Mouse (Mus musculus) lung, embryonic 15.5 days (tissue): ENCODE results near the gene Mfsd14a. TPM values are rescaled to one million over a fixed set of nuclear protein-coding genes. Genes with fewer than 3 reads are reported as not detected.

Experiments
- ATAC-seq: fragments of 200-750 bp; cut with Nextera tagmentation; 2 replicates; pipeline ENCODE4 v1.8.0; 2017; ENCODE audit warnings: moderate number of reproducible peaks, borderline replicate concordance; ENCODE audit not compliant: low FRiP score, low TSS enrichment; ENCODE audit errors: extremely low read depth
- H3K27ac ChIP-seq: fragments of 300-500 bp; sonication (generic); 2 replicates; pipeline ENCODE4 v1.5.1; 2015; ENCODE audit warnings: moderate library complexity, mild to moderate bottlenecking, inconsistent platforms
- H3K27me3 ChIP-seq: fragments of 300-500 bp; sonication (generic); 2 replicates; pipeline ENCODE4 v1.6.1; 2015; ENCODE audit warnings: inconsistent platforms
- H3K36me3 ChIP-seq: fragments of 300-500 bp; sonication (generic); 2 replicates; pipeline ENCODE4 v1.6.1; 2015; ENCODE audit warnings: inconsistent platforms
- H3K4me1 ChIP-seq: fragments of 300-500 bp; sonication (generic); 2 replicates; pipeline ENCODE4 v1.6.1; 2015; ENCODE audit warnings: inconsistent platforms
- H3K4me2 ChIP-seq: fragments of 300-500 bp; sonication (generic); 2 replicates; pipeline ENCODE4 v1.6.1; 2015; ENCODE audit warnings: inconsistent platforms, mild to moderate bottlenecking, moderate library complexity
- H3K4me3 ChIP-seq: fragments of 300-500 bp; sonication (generic); 2 replicates; pipeline ENCODE4 v1.5.1; 2015; ENCODE audit warnings: mild to moderate bottlenecking, inconsistent platforms
- H3K9ac ChIP-seq: fragments of 300-500 bp; sonication (generic); 2 replicates; pipeline ENCODE4 v1.6.1; 2015; ENCODE audit warnings: inconsistent platforms
- H3K9me3 ChIP-seq: fragments of 300-500 bp; sonication (generic); 2 replicates; pipeline ENCODE4 v1.6.1; 2016; ENCODE audit warnings: inconsistent platforms
- whole genome bisulfite sequencing: fragments of 180-500 bp; shearing (Covaris S2); methylation state at CpG from one replicate; pipeline ENCODE4 v1.1.7; 2015; 5-methylcytosine and 5-hydroxymethylcytosine counted together
- polyA plus RNA-seq: library from polyadenylated mRNA; unstranded; fragments of >200 nt; fragmentation: Nextera tagmentation; extraction: Ambion mirVana; gene quantifications from 2 replicates; pipeline ENCODE4 v1.2.1, GENCODE M21; 2015

Mfsd14a gene
- polyA plus RNA-seq, 1 experiment from 2014 or later = 86.0 TPM

DNA sequence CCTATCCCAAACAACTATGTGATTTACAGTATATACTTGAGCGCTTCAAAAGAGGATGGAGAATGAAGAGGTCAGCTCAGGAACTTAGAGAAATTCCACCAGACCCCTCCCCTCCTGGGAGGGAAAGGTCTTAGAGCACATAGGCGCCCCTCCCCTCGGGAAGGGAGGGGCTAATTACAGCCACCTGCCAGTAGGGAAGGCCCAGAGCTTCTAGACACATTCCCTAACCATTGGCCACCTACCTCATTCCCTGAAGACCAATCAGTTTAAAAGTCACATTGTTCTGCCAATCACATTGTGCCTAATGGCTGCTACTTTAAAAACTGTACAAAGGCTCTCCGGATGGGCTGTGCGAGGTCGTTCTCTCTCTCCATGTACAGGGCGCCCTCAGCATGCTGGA, 39.8 kb downstream of the Mfsd14a start:
- H3K4me1 ChIP-seq = no peaks in the 10 kb centered on the region
- ATAC-seq = no peak
- no peak overlapping the region for H3K9ac ChIP-seq
- no peak overlapping the region for H3K27ac ChIP-seq
- H3K4me2 ChIP-seq = no peak overlapping the region
- no peak overlapping the region for H3K4me3 ChIP-seq
- 91% methylated on average over 7 of the region's 7 CpGs for WGBS
- no peaks in the 10 kb centered on the region for H3K9me3 ChIP-seq
- peaks cover 28% of the 10 kb centered on the region for H3K36me3 ChIP-seq
- no peaks in the 10 kb centered on the region for H3K27me3 ChIP-seq

DNA sequence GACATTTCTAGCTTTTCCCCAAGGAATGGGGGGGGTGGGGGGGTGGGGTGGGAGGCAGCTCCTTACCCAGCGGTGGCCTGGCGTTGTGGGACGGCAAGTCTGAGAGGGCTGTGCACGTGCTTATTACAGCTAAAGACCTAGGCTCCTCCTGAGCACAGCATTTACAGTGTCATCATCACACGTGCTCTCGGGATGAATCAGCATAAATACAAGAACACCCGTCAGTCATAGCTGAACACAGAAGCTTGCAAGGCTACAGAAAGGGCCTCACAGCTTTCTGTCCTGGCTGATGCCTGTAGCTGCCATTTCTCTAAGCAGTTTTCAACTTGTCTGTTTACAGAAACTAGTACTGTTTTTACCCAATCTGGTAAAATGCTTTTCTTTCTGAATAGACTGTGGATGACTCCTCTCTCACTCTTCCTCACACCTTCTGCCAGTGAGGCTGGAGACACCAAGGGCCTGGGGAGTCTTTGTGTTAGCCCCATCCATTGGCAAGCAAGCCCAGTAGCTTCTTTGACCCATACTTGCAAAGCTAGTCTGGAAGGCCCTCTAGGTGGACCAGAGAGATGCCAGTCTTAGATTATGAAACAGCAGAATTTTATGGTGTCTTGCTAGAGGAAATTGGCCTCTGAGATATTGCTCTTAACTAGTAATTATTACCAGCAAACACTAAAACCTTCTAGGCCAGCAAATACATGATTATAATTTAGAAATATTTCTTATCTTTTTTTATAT, 41.7 kb downstream of the Mfsd14a start:
- Histone ChIP-seq H3K9me3 (no peaks in the 10 kb centered on the region), H3K27me3 (no peaks in the 10 kb centered on the region), H3K27ac (no peak overlapping the region), H3K4me3 (no peak overlapping the region), H3K4me1 (no peaks in the 10 kb centered on the region), H3K9ac (no peak overlapping the region), H3K4me2 (no peak overlapping the region), H3K36me3 (peaks cover 33% of the 10 kb centered on the region)
- no peak for ATAC-seq
- WGBS = 86% methylated on average over 7 of the region's 7 CpGs

DNA sequence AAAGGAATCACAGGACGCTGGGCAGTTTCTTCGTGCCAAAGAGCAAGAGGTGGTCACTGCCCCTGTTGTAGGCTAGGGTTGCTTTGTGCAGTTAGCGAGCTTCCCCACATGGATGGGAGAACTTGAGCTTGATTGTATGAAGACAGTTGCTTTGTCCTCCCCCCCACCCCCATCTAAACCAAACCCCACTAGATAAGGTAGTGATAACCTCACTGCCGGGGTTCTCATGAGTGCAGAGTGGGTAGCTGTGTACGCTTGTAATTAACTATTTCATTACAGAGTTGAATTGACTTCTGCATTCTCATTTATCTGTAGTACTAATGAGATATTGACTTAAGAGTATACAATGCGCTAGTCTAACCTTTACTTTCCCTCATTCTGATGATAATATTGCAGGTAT, 43.6 kb downstream of the Mfsd14a start:
- Histone ChIP-seq H3K36me3 (peaks cover 37% of the 10 kb centered on the region), H3K4me1 (no peaks in the 10 kb centered on the region), H3K9ac (no peak overlapping the region), H3K4me2 (no peak overlapping the region), H3K27me3 (no peaks in the 10 kb centered on the region), H3K4me3 (no peak overlapping the region), H3K27ac (no peak overlapping the region), H3K9me3 (no peaks in the 10 kb centered on the region)
- ATAC-seq = no peak
- 68% methylated on average over 6 of the region's 6 CpGs for WGBS

DNA sequence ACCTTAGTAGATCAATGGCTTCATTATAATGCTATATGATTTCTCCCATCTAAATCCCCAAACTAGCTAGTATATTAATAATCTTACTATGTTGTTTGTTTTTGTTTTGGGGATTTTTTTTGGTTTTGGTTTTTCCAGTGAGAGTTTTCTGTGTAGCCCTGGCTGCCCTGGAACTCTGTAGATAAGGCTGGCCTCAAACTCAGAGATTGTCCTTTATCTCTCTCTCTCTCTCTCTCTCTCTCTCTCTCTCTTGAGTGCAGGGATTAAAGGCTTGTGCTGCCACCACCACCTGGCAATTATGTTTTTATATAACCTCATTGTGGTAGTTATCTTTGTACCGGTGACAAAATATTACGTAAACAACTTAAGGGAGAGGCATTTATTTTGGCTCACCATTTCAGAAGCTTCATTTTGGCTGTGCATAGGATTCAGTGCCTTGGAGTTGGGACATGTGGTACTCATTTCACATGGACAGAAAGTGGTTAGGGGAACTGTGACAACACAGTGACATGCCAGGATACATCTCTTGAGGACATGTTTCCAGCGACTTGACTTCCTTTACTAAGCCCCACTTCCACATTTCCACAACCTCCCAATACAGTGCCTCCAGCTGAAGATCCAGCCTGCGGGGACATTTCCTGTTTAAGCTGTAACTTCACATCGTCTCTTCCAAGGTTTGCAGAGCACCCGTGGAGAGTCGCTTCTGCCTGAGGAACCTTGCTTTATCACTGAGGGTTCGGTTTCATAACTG, 47.0 kb downstream of the Mfsd14a start:
- Histone ChIP-seq H3K27me3 (no peaks in the 10 kb centered on the region), H3K4me3 (no peak overlapping the region), H3K4me1 (no peaks in the 10 kb centered on the region), H3K9me3 (no peaks in the 10 kb centered on the region), H3K9ac (no peak overlapping the region), H3K4me2 (no peak overlapping the region), H3K36me3 (peaks cover 25% of the 10 kb centered on the region; the same call in 1 of the 2 replicates), H3K27ac (no peak overlapping the region)
- 82% methylated on average over 8 of the region's 8 CpGs for WGBS
- no peak for ATAC-seq

DNA sequence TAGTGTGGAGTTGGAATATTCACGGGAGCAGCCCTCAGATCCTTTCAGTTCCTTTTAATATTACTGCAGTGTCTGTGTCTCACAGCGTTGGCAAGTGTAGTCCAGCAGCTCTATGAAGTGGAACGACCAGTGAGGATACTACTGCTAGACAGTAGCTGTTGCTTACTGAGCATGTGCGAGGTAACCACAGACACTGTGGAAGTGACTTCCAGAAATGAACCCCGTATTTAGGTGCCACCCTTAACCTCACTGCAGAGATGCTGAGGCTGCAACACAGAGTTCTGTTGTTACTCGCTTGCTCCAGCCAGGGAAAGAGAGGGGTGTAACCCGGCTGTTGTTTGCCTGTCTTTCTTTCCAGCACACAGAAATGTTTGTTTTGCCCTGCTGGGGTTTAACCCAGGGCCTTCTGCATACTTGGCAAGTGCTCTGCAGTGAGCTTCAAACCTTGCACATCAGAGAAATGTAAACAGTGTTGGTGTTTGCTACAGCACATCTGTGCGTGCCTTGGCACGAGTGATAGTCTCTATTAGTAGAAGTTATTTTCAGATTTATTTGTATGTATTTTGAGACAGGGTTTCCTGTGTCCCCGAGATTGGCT, 48.1 kb downstream of the Mfsd14a start, which contains the start of gene Trmt13:
Gene Trmt13 (minus strand): TSS at position 293 of the 598 bp plus-strand sequence.
- H3K4me3 ChIP-seq = no peak within 1 kb of the TSS
- H3K4me2 ChIP-seq = no peak within 1 kb of the TSS
- ATAC-seq = peak; percentile 46; the same call in 1 of the 2 replicates
- H3K4me1 ChIP-seq = no peaks in the 10 kb centered on the region
- no peak within 1 kb of the TSS for H3K27ac ChIP-seq
- WGBS = 46% methylated on average over 10 of the region's 10 CpGs
- H3K9ac ChIP-seq = no peak within 1 kb of the TSS
- H3K36me3 ChIP-seq = peaks cover 25% of the 10 kb centered on the region
- H3K27me3 ChIP-seq = no peaks in the 10 kb centered on the region
- no peaks in the 10 kb centered on the region for H3K9me3 ChIP-seq

DNA sequence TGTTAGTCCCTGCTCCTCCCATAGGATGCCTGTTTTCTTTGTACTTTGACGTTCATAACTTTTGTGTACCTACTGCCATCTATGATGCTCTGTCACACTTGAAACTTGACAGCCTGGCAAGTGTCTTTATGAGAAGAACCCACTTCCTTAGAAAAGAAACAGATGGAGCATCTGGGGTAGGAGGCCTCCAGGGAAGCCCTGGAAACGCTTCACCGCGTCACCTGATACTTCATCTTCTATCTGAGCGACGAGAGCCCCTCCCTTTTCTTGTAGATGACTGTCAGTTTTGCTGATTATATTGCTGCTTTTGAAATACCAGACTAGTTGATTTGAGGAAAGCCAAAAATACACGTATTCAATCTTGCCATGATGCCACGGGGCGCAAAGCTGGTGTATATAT, 57.9 kb downstream of the Mfsd14a start:
- Histone ChIP-seq H3K9me3 (no peaks in the 10 kb centered on the region), H3K27ac (no peak overlapping the region), H3K27me3 (no peaks in the 10 kb centered on the region), H3K36me3 (peaks cover 10% of the 10 kb centered on the region), H3K4me3 (no peak overlapping the region), H3K4me2 (no peak overlapping the region), H3K4me1 (no peaks in the 10 kb centered on the region), H3K9ac (no peak overlapping the region)
- 79% methylated on average over 9 of the region's 9 CpGs for WGBS
- no peak for ATAC-seq

DNA sequence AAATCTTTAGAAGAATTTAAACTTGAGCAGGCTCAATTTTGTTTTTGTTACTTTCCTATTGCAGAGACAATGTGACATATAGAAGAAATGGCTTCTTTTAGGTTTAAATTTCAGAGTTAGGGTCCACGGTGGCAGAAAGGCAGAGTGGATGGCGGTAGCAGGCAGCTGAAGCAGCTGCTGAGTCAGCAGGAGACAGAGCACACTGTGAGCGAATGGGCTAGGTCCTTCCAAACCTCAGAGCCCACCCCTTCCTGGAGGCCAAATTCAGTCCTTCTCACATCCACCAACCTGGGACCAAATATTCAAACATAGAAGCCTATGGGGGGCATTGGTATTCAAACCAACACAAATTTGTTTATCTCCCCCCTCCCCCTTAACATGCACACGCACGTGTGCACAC, 60.7 kb downstream of the Mfsd14a start:
- Histone ChIP-seq H3K36me3 (no peaks in the 10 kb centered on the region), H3K4me1 (no peaks in the 10 kb centered on the region), H3K27me3 (no peaks in the 10 kb centered on the region), H3K27ac (no peak overlapping the region), H3K4me3 (no peak overlapping the region), H3K9ac (no peak overlapping the region), H3K9me3 (no peaks in the 10 kb centered on the region), H3K4me2 (no peak overlapping the region)
- WGBS = 84% methylated on average over 5 of the region's 5 CpGs
- no peak for ATAC-seq

DNA sequence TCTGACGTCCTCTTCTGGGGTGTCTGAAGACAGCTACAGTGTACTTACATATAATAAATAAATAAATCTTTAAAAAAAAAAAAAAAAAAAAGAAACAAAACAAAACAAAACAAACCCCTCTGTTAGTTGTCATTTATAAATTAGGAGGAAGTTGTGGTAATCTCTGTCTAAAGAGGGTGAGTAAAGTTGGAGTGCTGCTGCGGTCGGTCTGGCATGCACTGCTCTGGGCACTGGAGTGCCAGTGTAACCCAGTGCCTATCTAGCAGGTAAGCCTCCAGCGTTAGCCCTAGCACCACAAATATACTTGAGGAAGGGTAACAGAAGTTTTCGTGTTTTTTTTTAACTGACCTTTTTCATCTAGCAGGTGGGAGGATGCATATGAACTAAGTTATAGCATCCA, 61.5 kb downstream of the Mfsd14a start:
- Histone ChIP-seq H3K9me3 (no peaks in the 10 kb centered on the region), H3K27ac (no peak overlapping the region), H3K4me1 (0 out of 2 replicates have a peak, but pooled peaks cover under 1% of the 10 kb centered on the region), H3K9ac (no peak overlapping the region), H3K36me3 (no peaks in the 10 kb centered on the region), H3K4me3 (no peak overlapping the region), H3K4me2 (no peak overlapping the region), H3K27me3 (no peaks in the 10 kb centered on the region)
- 81% methylated on average over 5 of the region's 5 CpGs for WGBS
- ATAC-seq = no peak

DNA sequence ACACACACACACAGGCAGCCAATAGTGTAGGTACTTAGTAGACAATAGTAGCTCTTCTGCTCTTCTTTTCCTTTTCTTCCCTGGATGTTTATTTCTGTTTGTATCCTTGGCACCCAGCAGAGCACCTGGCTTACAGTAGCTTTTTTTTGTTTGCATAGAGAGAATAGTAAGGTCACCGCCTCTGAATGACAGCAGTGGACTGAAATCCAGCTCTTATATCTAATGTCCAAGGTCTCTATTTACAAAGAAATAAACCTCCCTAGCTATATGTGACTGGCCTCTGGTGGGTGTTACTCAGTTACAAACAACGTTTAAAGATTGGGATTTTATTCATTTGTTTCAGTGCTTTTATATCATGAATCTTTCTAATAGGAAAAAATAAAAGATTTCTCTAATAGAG, 62.8 kb downstream of the Mfsd14a start:
- Histone ChIP-seq H3K27ac (no peak overlapping the region), H3K27me3 (no peaks in the 10 kb centered on the region), H3K9me3 (no peaks in the 10 kb centered on the region), H3K4me1 (0 out of 2 replicates have a peak, but pooled peaks cover 6% of the 10 kb centered on the region), H3K36me3 (no peaks in the 10 kb centered on the region), H3K4me3 (no peak overlapping the region), H3K9ac (no peak overlapping the region), H3K4me2 (no peak overlapping the region)
- ATAC-seq = no peak
- WGBS = 79% methylated on average over 2 of the region's 2 CpGs

DNA sequence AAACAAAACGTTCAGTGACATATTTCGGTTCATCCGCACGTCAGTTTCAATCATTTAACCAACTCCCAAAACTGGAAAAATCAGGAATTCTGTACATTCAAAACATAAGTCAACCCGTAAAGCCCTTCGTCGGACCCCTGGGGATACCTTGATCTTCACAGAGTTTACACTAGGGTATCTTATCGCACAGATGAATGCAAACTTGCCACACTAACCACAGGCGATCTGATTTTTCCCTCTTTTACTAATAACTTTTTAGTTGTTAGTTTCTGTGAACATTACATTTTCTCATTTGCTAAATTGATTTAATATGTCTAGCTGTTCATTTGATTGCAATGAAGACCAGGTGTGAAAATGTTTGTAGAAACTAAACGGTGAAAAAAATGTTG, 66.9 kb downstream of the Mfsd14a start:
- Histone ChIP-seq H3K9ac (peak overlapping the region; percentile 74), H3K4me1 (peaks cover 10% of the 10 kb centered on the region; the same call in 1 of the 2 replicates), H3K27me3 (no peaks in the 10 kb centered on the region), H3K9me3 (no peaks in the 10 kb centered on the region), H3K4me3 (peak overlapping the region; percentile 98), H3K4me2 (peak overlapping the region; percentile 65), H3K36me3 (peaks cover 12% of the 10 kb centered on the region), H3K27ac (0 out of 2 replicates have a peak overlapping the region, but pooled peaks have one; percentile 66)
- 4% methylated on average over 10 of the region's 10 CpGs for WGBS
- no peak for ATAC-seq

DNA sequence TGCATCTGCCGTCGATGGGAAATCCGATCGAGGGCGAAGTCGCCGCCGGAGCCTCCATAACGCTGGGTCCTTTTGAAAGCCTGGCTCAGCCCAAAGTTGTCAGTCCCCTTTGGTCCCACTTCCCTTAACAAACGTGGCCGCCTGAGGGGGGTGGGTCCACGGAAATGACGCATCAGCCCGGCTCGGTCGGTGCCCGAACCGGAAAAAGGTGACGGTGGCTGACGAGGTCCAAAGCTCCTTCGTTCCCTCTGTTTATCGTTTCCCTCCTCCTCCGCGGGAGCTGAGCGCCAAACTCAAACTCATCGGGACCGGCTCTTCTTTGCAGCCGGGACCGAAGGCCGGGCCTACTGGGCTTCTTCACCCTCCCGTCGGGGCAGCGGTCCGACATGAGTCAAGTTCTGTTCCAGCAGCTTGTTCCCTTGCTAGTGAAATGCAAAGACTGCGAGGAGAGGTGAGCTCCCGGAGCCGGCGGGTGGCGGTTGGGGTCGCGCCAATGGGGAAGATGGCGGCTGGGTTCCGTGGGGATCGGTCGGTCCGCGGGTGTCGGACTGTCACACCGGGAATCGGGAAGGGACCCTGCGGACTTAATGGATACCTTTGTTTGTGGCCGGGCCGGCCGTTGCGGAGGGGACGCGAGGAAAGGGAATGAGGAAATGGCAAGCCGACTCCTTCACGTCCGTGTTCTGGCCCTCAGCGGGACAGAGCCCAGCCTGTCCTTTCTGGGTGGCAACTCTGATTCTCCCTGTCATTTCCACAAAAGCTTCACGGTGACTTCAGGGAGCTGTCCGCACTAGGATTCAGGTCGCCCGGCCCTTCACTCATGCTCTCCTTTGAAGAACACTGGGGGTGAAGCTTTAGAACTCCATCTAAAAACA, 67.5 kb downstream of the Mfsd14a start, which contains the start of gene Sass6:
Gene Sass6 (plus strand): TSS at position 255 of the 875 bp plus-strand sequence.
- WGBS = under 1% methylated on average over 65 of the region's 65 CpGs
- peak within 1 kb of the TSS; percentile 98 for H3K4me3 ChIP-seq
- peaks cover 19% of the 10 kb centered on the region for H3K36me3 ChIP-seq
- no peaks in the 10 kb centered on the region for H3K27me3 ChIP-seq
- peak; percentile 97 for ATAC-seq
- no peaks in the 10 kb centered on the region for H3K9me3 ChIP-seq
- peaks cover 10% of the 10 kb centered on the region; the same call in 1 of the 2 replicates for H3K4me1 ChIP-seq
- peak within 1 kb of the TSS; percentile 89 for H3K27ac ChIP-seq
- H3K9ac ChIP-seq = peak within 1 kb of the TSS; percentile 84
- peak within 1 kb of the TSS; percentile 65 for H3K4me2 ChIP-seq
